Mouse (Mus musculus) ES-Bruce4 (cell line): ENCODE data around the gene Ggps1. TPM values are rescaled to one million over a fixed set of nuclear protein-coding genes. Genes with fewer than 3 reads are reported as not detected.
A peak's percentile ranks its signal among the peaks of the same experiment; 100 is the strongest.
"Not testable (repeated sequence)": the region's sequence is repeated elsewhere in the genome, so short reads cannot be mapped to it uniquely, and the experiment has no call there.

Source experiments
- H3K27ac ChIP-seq: 2 replicates; pipeline ENCODE4 v1.5.1; 2012; ENCODE audit warnings: low read length, inconsistent platforms; ENCODE audit not compliant: insufficient read depth
- H3K27me3 ChIP-seq: 2 replicates; pipeline ENCODE4 v1.6.1; 2012; ENCODE audit warnings: mild to moderate bottlenecking, low read length, inconsistent platforms; ENCODE audit not compliant: control insufficient read depth, poor library complexity, insufficient read depth, severe bottlenecking
- H3K36me3 ChIP-seq: 2 replicates; pipeline ENCODE4 v1.6.1; 2012; ENCODE audit warnings: inconsistent platforms, mild to moderate bottlenecking, low read length, moderate library complexity; ENCODE audit not compliant: control insufficient read depth, poor library complexity, insufficient read depth, severe bottlenecking
- H3K4me1 ChIP-seq: one replicate; pipeline ENCODE4 v1.8.1; 2011; ENCODE audit warnings: low read length; ENCODE audit not compliant: control insufficient read depth, insufficient read depth
- H3K4me3 ChIP-seq: 2 replicates; pipeline ENCODE4 v1.5.1; 2011; ENCODE audit warnings: low read depth, mild to moderate bottlenecking, low read length
- H3K9ac ChIP-seq: 2 replicates; pipeline ENCODE4 v1.6.1; 2012; ENCODE audit warnings: low read depth, mild to moderate bottlenecking, inconsistent platforms; ENCODE audit not compliant: poor library complexity, severe bottlenecking
- H3K9me3 ChIP-seq: replicated peaks from 2 replicates; pipeline ENCODE4 v1.6.1; 2012; ENCODE audit warnings: mild to moderate bottlenecking, low read length, inconsistent platforms; ENCODE audit not compliant: control insufficient read depth, poor library complexity, insufficient read depth, severe bottlenecking
- CTCF ChIP-seq: IDR thresholded peaks from one replicate; pipeline ENCODE4 v1.8.1; 2011; ENCODE audit warnings: low read depth, low read length
- EP300 ChIP-seq: IDR thresholded peaks from 2 replicates; pipeline ENCODE4 v1.6.1; 2011; ENCODE audit warnings: low read depth, low read length; ENCODE audit not compliant: insufficient read depth
- POLR2A ChIP-seq: IDR thresholded peaks from one replicate; pipeline ENCODE4 v1.8.1; 2011; ENCODE audit warnings: low read length; ENCODE audit not compliant: insufficient read depth
- polyA plus RNA-seq: library from polyadenylated mRNA; stranded (reverse); fragments of >200 nt; gene quantifications from 2 replicates; pipeline ENCODE4 v1.2.4, GENCODE M21; 2011; ENCODE audit warnings: low read depth; ENCODE audit not compliant: missing spikeins, insufficient read depth, insufficient read length

Gene Ggps1
- polyA plus RNA-seq, 1 experiment, result 60.1 TPM

DNA sequence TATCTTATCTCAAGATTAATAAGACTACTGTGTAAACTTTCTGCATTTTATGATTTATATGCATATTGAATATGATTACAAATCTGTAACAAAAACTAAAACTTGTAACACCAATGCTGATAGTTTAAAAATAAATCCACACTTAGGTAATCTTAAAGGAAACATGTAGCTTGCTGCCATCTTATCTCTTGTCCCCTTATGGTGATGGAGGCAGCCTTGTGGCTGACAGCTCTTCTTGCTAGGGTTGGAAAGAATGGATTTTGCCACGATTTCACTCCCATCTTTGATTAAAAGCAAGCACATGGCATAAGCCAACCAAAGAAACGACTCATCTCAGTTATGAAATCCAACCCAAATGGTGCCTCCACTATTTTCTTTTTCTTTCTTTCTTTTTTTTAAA, 18.8 kb downstream of the Ggps1 start:
- Histone ChIP-seq H3K4me3 (no peak overlapping the region), H3K27me3 (no peaks in the 10 kb centered on the region), H3K9ac (no peak overlapping the region), H3K27ac (no peak overlapping the region), H3K4me1 (no peaks in the 10 kb centered on the region), H3K36me3 (0 out of 2 replicates have a peak, but pooled peaks cover 2% of the 10 kb centered on the region), H3K9me3 (no peaks in the 10 kb centered on the region)
- no peak for TF ChIP-seq EP300
- no peak for TF ChIP-seq POLR2A
- TF ChIP-seq CTCF, result no peak

DNA sequence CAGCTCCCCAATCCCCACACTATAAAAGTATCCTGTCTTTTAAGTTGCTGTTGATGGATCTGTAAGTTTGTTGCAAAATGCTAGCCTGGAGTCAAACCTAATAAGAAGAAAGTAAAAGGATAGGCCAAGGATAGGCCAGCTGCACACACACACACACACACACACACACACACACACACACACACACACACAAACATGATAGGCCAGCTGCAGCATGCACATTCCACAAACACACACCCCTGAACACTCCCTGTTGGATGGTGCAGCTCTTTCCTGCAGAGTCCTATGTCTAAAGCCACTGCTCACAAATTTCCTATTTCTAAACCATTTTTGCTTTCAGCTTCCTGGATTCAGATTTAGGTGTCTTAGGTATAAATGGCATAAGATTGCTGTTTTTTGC, 19.4 kb downstream of the Ggps1 start:
- Histone ChIP-seq H3K27ac (no peak overlapping the region), H3K9me3 (no peaks in the 10 kb centered on the region), H3K4me1 (no peaks in the 10 kb centered on the region), H3K36me3 (0 out of 2 replicates have a peak, but pooled peaks cover 2% of the 10 kb centered on the region), H3K4me3 (no peak overlapping the region), H3K9ac (no peak overlapping the region), H3K27me3 (no peaks in the 10 kb centered on the region)
- TF ChIP-seq POLR2A (no peak), EP300 (no peak), CTCF (no peak)

DNA sequence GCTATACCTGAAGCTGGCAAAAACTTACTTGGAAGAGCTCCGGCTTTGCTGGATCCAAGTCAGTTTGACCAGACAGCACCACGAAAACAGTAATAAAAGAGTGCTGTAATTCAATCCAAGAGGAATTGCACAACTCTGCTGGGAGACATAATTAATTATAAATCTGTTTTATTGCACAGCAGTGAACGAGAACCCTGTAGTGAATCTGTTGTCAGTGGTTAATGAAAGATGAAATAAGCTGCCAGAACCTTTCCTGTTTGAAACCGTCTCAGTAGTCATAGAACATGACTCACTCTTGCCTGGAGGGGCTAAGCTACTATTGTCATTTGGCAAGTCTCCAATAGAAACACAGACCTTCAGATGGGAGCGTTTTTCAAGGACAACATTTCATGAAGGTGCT, 23.1 kb downstream of the Ggps1 start:
- H3K36me3 ChIP-seq, result no peaks in the 10 kb centered on the region
- no peaks in the 10 kb centered on the region for H3K4me1 ChIP-seq
- no peak overlapping the region; the same call in 1 of the 2 replicates for H3K27ac ChIP-seq
- no peaks in the 10 kb centered on the region for H3K27me3 ChIP-seq
- H3K4me3 ChIP-seq, result no peak overlapping the region
- H3K9ac ChIP-seq, result peak overlapping the region; percentile 67
- no peaks in the 10 kb centered on the region for H3K9me3 ChIP-seq
- TF ChIP-seq EP300, result no peak
- TF ChIP-seq CTCF, result no peak
- no peak for TF ChIP-seq POLR2A

DNA sequence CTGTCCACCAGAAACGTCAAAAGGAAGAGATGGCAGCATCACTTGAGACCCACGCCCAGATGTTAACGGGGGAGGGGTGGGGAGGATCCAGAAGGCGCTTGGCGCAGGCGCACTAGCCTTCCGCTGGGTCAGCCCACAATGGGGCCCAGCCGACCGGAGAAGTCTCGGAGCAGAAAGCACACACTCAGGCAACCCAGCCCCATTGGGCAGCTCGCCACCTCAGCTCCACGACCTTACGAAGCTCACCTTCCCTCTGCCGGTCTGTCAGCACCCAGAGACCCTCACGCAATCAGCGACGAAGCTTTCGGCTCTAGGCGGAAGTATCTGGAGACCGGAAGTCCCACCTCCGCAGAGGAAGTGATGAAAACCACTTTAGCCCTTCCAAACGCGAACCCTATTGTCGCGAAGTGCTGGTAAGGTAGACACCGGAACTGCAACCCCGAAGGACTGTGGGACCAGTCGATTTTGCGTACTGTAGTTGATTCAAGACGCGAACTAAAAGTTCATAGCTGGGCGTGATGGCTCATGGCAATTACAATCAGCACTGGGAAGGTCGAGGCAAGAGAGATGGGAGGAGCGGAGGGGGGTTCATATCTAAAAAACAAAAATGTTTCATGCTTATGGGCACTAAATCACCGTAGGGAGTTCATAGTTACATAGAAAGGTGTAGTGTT, 23.9 kb downstream of the Ggps1 start, which contains the start of gene Tbce:
Gene Tbce (minus strand): TSS at position 347 of the 674 bp plus-strand sequence.
- peak within 1 kb of the TSS; percentile 90 for H3K4me3 ChIP-seq
- peak within 1 kb of the TSS; percentile 79 for H3K27ac ChIP-seq
- H3K9me3 ChIP-seq, result no peaks in the 10 kb centered on the region
- H3K9ac ChIP-seq, result peak within 1 kb of the TSS; percentile 67
- no peaks in the 10 kb centered on the region for H3K27me3 ChIP-seq
- no peaks in the 10 kb centered on the region for H3K4me1 ChIP-seq
- H3K36me3 ChIP-seq, result no peaks in the 10 kb centered on the region
- peak; percentile 67 for TF ChIP-seq POLR2A
- TF ChIP-seq EP300, result peak; percentile 64; the same call in 1 of the 2 replicates
- no peak for TF ChIP-seq CTCF

DNA sequence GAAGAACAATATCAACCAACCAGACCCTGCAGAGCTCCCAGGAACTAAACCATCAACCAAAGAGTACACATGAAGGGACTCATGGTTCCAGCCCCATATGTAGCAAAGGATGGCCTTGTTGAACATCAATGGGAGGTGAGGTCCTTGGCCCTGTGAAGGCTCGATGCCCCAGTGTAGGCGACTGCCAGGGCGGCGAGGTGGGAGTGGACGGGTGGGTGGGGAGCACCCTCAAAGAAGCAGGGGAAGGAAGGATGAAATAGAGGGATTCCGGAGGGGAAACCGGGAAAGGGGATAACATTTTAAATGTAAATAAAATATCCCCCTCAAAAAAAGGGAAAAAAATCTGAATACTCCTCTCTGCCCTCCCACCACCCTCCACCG, 24.4 kb downstream of the Ggps1 start:
- Histone ChIP-seq H3K4me3 (peak overlapping the region; percentile 90), H3K9me3 (no peaks in the 10 kb centered on the region), H3K27me3 (no peaks in the 10 kb centered on the region), H3K27ac (no peak overlapping the region), H3K36me3 (no peaks in the 10 kb centered on the region), H3K4me1 (no peaks in the 10 kb centered on the region), H3K9ac (peak overlapping the region; percentile 67)
- TF ChIP-seq CTCF, result no peak
- TF ChIP-seq POLR2A, result no peak
- TF ChIP-seq EP300, result no peak

DNA sequence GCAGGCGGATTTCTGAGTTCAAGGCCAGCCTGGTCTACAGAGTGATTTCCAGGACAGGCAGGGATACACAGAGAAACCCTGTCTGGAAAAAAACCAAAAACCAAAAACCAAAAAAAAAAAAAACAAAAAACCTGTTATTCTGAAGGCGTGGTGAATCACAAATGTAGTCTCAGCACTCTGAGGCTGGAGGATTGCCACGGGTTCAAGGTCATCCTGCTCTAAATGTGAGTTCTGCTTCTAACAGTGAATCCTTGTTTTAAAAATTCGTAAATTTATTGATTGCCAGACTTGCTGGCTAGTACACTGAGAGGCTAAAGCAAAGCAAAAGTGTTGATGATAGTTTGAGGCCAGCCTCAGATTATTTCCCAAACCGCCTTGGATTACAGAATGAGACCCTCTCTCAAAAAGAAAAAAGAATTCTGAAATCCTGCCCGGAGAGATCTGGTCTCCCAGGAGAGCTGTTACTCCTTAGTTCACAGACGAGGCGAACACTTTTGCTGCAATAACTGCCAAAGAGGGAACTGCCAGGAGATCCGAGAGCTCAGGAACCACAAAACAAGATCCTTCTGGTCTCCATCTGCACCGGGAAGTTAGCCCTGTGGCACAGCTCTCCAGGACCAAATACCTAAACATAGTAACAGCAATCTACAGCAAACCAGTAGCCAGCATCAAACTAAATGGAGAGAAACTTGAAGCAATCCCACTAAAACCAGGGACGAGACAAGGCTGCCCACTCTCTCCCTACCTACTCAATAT, 27.2 kb downstream of the Ggps1 start:
- Histone ChIP-seq H3K4me3 (no peak overlapping the region), H3K27me3 (no peaks in the 10 kb centered on the region), H3K9ac (peak overlapping the region; percentile 43), H3K4me1 (peaks cover 3% of the 10 kb centered on the region), H3K9me3 (no peaks in the 10 kb centered on the region), H3K36me3 (no peaks in the 10 kb centered on the region; the same call in 1 of the 2 replicates), H3K27ac (peak overlapping the region; percentile 54; the same call in 1 of the 2 replicates)
- TF ChIP-seq EP300, result no peak
- TF ChIP-seq CTCF, result no peak
- no peak for TF ChIP-seq POLR2A

DNA sequence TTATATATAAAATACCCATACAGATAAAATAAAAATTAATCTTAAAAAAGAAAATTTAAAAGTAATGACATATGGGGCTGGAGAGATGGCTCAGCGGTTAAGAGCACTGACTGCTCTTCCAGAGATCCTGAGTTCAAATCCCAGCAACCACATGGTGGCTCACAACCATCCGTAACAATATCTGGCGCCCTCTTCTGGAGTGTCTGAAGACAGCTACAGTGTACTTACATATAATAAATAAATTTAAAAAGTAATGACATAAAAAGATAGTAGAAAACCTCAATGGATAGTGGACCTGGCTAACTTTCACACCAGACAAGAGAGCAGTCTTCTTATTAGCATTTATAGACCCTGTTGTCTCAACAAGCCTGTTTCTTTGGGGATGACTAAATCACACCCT, 27.9 kb downstream of the Ggps1 start:
- not testable (repeated sequence) for H3K9ac ChIP-seq, H3K36me3 ChIP-seq, H3K4me3 ChIP-seq, H3K9me3 ChIP-seq, H3K27me3 ChIP-seq, H3K4me1 ChIP-seq, H3K27ac ChIP-seq
